Mouse (Mus musculus) limb, embryonic 15.5 days (tissue): ENCODE results near the gene Ube2f. TPM values are rescaled to one million over a fixed set of nuclear protein-coding genes. Genes with fewer than 3 reads are reported as not detected.
A peak's percentile ranks its signal among the peaks of the same experiment; 100 is the strongest.

ENCODE experiments used
- ATAC-seq: fragments of 200-750 bp; cut with Nextera tagmentation; 2 replicates; pipeline ENCODE4 v1.8.0; 2017; ENCODE audit warnings: low read depth, moderate TSS enrichment; ENCODE audit not compliant: insufficient number of reproducible peaks, low FRiP score, low TSS enrichment
- H3K27ac ChIP-seq: fragments of 300-500 bp; sonication (generic); 2 replicates; pipeline ENCODE4 v1.5.1; 2015; ENCODE audit warnings: moderate library complexity, mild to moderate bottlenecking, inconsistent platforms
- H3K27me3 ChIP-seq: fragments of 300-500 bp; sonication (generic); 2 replicates; pipeline ENCODE4 v1.6.1; 2015; ENCODE audit warnings: inconsistent platforms
- H3K36me3 ChIP-seq: fragments of 300-500 bp; sonication (generic); 2 replicates; pipeline ENCODE4 v1.6.1; 2015; ENCODE audit warnings: inconsistent platforms
- H3K4me1 ChIP-seq: fragments of 300-500 bp; sonication (generic); 2 replicates; pipeline ENCODE4 v1.6.1; 2015; ENCODE audit warnings: inconsistent platforms
- H3K4me2 ChIP-seq: fragments of 300-500 bp; sonication (generic); 2 replicates; pipeline ENCODE4 v1.6.1; 2015; ENCODE audit warnings: mild to moderate bottlenecking, inconsistent platforms
- H3K4me3 ChIP-seq: fragments of 300-500 bp; sonication (generic); 2 replicates; pipeline ENCODE4 v1.5.1; 2015; ENCODE audit warnings: mild to moderate bottlenecking, inconsistent platforms
- H3K9ac ChIP-seq: fragments of 300-500 bp; sonication (generic); 2 replicates; pipeline ENCODE4 v1.6.1; 2015; ENCODE audit warnings: inconsistent platforms
- H3K9me3 ChIP-seq: fragments of 300-500 bp; sonication (generic); 2 replicates; pipeline ENCODE4 v1.6.1; 2016; ENCODE audit warnings: inconsistent platforms
- WGBS: fragments of 180-500 bp; shearing (Covaris S2); methylation state at CpG from one replicate; pipeline ENCODE4 v1.1.7; 2015; 5-methylcytosine and 5-hydroxymethylcytosine counted together
- polyA plus RNA-seq: library from polyadenylated mRNA; unstranded; fragments of >200 nt; fragmentation: Nextera tagmentation; extraction: Ambion mirVana; gene quantifications from 2 replicates; pipeline ENCODE4 v1.2.1, GENCODE M21; 2015

Gene Ube2f
- polyA plus RNA-seq, 1 experiment from 2014 or later, result 64.4 TPM

DNA sequence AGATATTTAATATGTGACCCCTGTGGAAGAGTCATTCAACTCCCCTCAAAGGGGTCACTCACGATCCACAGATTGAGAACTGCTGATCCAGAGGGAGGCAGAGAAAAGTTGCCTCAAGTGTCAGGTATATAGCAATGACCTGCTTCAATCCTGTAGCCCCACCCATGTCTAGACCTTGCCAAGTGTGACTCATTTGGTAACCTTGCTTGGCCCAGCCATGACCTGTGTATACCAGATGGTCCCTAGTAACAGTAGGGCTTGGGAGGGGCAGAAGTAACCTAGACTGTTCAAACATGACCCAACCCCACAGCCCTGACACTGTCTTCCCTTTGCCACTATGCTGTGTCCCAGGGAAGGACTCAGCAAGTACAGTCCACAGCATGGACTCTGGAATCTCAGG, 9.4 kb upstream of the Ube2f start:
- Histone ChIP-seq H3K36me3 (no peaks in the 10 kb centered on the region), H3K27me3 (no peaks in the 10 kb centered on the region), H3K9me3 (no peaks in the 10 kb centered on the region), H3K9ac (no peak overlapping the region), H3K27ac (no peak overlapping the region), H3K4me2 (no peak overlapping the region), H3K4me1 (no peaks in the 10 kb centered on the region), H3K4me3 (no peak overlapping the region)
- 86% methylated on average over 1 of the region's 1 CpGs for WGBS
- no peak for ATAC-seq

DNA sequence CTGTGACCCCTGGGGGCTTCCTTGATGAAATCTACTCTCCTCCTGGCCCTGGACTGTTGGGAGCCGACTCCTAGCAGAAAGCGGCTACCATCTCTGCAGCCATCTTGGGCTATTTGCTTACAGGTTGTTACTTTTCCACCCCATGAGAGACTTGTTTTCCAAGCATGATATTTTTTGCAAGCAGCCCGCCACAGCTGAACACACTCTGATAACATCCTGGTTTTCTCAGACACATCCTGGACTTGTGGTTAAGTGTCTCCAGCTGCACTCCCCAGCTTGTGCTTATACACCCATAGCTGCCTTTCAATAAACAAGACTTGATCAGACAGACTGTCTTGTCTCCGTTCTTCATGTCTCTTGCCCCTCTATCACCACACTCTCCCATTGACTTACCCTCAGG, 8.9 kb upstream of the Ube2f start:
- no peak overlapping the region for H3K4me3 ChIP-seq
- H3K4me2 ChIP-seq, result no peak overlapping the region
- no peaks in the 10 kb centered on the region for H3K9me3 ChIP-seq
- H3K4me1 ChIP-seq, result no peaks in the 10 kb centered on the region
- no peak overlapping the region for H3K27ac ChIP-seq
- H3K9ac ChIP-seq, result no peak overlapping the region
- H3K36me3 ChIP-seq, result no peaks in the 10 kb centered on the region
- WGBS, result 78% methylated on average over 4 of the region's 4 CpGs
- ATAC-seq, result no peak
- no peaks in the 10 kb centered on the region for H3K27me3 ChIP-seq

DNA sequence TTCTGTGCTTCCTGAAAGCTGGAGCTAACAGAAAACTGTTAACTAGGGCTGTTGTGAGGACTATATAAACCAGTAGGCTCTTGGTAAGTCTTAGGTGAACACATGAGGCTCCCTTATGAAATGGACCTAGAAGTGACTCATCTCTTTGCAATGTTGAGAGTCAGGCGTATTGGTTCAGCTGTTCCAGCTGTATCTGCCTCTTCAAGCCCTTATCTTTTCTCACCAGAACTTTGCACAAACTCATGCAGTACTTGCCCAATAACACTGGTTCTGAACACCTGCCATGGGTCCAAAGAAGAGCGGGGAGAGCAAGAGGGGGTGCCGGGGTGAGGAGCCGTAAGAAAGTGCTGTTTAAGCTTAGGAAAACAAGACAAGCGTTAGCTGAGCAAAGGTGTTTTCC, 1.9 kb upstream of the Ube2f start:
- WGBS, result 79% methylated on average over 5 of the region's 5 CpGs
- Histone ChIP-seq H3K4me3 (no peak overlapping the region), H3K4me2 (no peak overlapping the region), H3K27ac (no peak overlapping the region), H3K4me1 (peaks cover 23% of the 10 kb centered on the region), H3K36me3 (no peaks in the 10 kb centered on the region), H3K9me3 (no peaks in the 10 kb centered on the region), H3K27me3 (no peaks in the 10 kb centered on the region), H3K9ac (no peak overlapping the region)
- ATAC-seq, result no peak

DNA sequence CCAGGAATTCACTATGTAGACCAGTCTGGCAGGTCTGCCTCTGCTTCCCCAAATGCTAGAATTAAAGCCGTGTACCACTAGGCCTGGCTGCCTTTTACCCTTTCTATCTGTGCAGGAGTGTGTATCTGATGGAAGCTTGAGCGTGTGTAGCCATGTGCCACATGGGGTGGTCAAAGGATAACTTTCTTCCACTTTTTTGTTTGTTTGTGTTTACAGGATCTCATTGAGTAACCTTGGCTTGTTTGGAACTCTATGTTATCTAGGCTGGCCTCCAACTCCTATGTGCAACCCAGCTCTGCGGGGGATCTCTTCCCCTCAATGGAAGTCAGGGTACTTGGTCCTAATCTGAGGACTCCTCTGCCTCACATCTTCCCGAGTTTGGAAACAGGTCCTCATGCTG, 1.1 kb upstream of the Ube2f start:
- H3K27ac ChIP-seq, result no peak overlapping the region
- H3K4me3 ChIP-seq, result no peak overlapping the region
- H3K9ac ChIP-seq, result no peak overlapping the region
- H3K36me3 ChIP-seq, result no peaks in the 10 kb centered on the region
- no peaks in the 10 kb centered on the region for H3K9me3 ChIP-seq
- H3K27me3 ChIP-seq, result no peaks in the 10 kb centered on the region
- 48% methylated on average over 4 of the region's 4 CpGs for WGBS
- H3K4me1 ChIP-seq, result peaks cover 23% of the 10 kb centered on the region
- H3K4me2 ChIP-seq, result no peak overlapping the region
- no peak for ATAC-seq

DNA sequence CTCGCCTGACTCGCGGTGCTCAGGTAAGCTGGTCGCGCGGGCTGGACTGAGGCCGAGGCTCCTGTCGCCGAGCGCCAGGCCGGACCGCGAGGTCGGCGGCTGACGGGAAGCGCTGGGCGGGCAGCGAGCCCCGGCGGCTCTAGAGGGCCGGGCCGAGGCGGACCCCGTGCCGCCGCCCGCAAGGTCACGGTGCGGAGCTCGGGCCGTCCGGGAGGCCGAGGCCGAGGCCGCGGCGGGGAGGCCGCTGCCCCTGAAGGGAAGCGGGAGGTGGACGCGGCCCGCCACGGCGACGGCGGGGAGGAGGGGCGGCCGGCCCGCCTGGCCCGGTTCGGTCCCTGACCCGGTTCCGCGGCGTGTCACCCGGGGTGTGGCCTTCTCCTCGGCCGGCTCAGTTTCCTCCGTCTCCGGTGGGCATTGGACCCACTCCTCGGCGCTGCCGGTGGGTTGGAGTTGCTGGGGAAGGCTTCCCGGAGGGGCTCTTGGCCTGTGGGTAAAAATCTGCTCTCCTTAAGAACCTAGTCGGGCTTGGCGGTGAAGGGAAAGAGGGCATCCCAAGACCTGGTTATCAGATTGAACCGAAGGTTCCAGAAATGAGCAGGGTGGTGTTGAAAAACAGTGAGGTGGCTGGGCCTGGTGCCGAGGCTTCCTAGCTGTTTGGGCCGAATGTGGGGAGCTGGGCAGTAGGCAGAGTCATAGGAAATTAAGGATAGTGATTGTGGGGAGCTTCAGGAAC, 477 bp downstream of the Ube2f start:
- Histone ChIP-seq H3K4me2 (peak overlapping the region; percentile 70), H3K9me3 (no peaks in the 10 kb centered on the region), H3K9ac (peak overlapping the region; percentile 93), H3K4me1 (peaks cover 23% of the 10 kb centered on the region), H3K4me3 (peak overlapping the region; percentile 96), H3K27ac (peak overlapping the region; percentile 91), H3K27me3 (no peaks in the 10 kb centered on the region), H3K36me3 (peaks cover 4% of the 10 kb centered on the region; the same call in 1 of the 2 replicates)
- ATAC-seq, result peak; percentile 21; the same call in 1 of the 2 replicates
- under 1% methylated on average over 68 of the region's 70 CpGs for WGBS

DNA sequence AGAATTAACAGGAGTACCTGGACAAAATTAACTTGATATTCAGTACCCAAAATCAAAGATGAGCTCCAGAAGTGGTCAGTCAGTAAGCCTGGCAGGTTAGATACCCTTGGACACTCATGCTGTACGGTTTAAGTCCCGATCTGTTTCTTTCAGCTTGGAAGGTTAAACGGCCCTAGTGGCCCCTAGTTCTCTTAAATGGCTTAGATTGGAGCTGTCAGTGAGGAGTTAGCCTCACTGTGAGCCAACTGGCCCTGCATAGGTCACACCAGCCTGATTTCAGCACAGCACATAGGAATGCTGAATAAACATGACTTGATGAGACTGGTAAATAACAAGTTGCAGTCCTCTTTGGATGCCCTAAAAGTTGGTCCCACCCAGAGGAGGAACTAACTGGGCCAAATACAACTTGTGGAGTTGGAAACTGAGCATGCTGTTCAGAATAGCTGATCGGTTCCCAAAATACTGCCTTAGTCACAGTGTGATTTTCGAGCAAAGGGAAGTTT, 1.1 kb downstream of the Ube2f start:
- Histone ChIP-seq H3K4me2 (peak overlapping the region; percentile 70), H3K9me3 (no peaks in the 10 kb centered on the region), H3K27ac (peak overlapping the region; percentile 91), H3K9ac (peak overlapping the region; percentile 93), H3K27me3 (no peaks in the 10 kb centered on the region), H3K4me1 (peaks cover 23% of the 10 kb centered on the region), H3K4me3 (peak overlapping the region; percentile 96), H3K36me3 (peaks cover 4% of the 10 kb centered on the region; the same call in 1 of the 2 replicates)
- no peak for ATAC-seq
- WGBS, result 45% methylated on average over 5 of the region's 5 CpGs

DNA sequence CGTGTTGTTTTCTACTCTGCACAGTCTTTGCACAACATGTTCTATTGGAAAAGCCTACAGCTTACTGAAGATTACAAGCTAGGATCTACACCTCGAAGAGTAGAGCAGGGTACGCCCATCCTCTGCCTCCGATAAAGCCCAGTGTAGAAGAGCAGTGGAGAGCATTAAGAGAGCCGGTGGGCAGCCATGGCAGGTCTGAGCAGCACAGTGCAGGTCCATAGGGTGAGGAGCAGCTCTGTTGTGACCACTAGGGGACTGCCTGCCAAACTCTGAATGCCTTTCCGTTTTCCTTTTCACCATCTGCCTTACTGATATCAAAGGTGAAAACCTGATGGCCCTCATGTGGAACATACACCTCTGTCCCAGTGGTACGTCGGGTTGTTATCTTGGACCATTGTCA, 1.8 kb downstream of the Ube2f start:
- Histone ChIP-seq H3K4me1 (peaks cover 23% of the 10 kb centered on the region), H3K27me3 (no peaks in the 10 kb centered on the region), H3K4me2 (peak overlapping the region; percentile 70), H3K4me3 (no peak overlapping the region), H3K36me3 (peaks cover 4% of the 10 kb centered on the region; the same call in 1 of the 2 replicates), H3K9ac (no peak overlapping the region), H3K27ac (no peak overlapping the region), H3K9me3 (no peaks in the 10 kb centered on the region)
- 62% methylated on average over 8 of the region's 8 CpGs for WGBS
- no peak for ATAC-seq

DNA sequence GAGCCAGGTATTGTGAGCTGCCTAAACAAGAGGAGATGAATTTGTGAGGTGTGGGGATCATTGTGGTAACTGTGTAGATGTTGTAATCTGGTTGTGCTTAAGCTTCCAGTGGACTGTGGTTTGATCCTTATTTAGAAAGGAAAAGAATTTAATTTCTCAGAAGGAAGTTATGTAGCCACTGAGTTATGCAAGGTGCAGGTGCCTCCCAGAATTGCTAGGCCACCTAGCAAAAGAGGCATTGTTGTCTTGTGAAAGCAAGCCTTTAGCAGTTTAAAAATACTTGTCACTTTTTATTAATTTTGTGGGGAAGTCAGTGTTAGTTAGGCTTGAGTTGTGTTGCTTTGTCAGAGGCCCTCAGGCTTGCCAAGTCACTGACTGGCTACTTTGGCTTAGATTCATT, 7.8 kb downstream of the Ube2f start:
- H3K4me2 ChIP-seq, result no peak overlapping the region
- H3K9ac ChIP-seq, result no peak overlapping the region
- H3K4me3 ChIP-seq, result no peak overlapping the region
- H3K9me3 ChIP-seq, result no peaks in the 10 kb centered on the region
- no peak for ATAC-seq
- H3K36me3 ChIP-seq, result peaks cover 4% of the 10 kb centered on the region; the same call in 1 of the 2 replicates
- 0 out of 2 replicates have a peak, but pooled peaks cover 3% of the 10 kb centered on the region for H3K4me1 ChIP-seq
- H3K27me3 ChIP-seq, result no peaks in the 10 kb centered on the region
- no peak overlapping the region for H3K27ac ChIP-seq

DNA sequence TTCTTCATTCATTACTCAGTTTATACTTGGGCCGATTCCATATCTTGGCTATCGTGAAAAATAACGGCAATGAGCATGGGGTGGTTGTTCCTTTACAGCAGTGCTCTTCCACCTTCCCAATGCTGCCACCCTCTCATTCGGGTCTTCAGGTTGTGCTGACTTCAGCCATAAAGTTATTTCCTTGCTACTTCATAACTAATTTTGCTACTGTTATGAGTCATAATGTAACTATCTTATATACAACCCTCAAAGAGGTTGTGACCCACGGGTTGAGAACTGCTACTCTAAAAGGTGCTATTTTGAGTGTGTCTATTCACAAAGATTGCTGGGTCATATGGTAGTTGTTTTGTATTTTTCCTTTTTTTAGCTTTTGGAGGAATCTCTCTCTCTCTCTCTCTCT, 9.7 kb downstream of the Ube2f start:
- Histone ChIP-seq H3K4me3 (no peak overlapping the region), H3K9me3 (no peaks in the 10 kb centered on the region), H3K4me1 (0 out of 2 replicates have a peak, but pooled peaks cover 3% of the 10 kb centered on the region), H3K4me2 (no peak overlapping the region), H3K36me3 (no peaks in the 10 kb centered on the region; the same call in 1 of the 2 replicates), H3K27me3 (no peaks in the 10 kb centered on the region), H3K27ac (no peak overlapping the region), H3K9ac (no peak overlapping the region)
- 87% methylated on average over 5 of the region's 5 CpGs for WGBS
- no peak for ATAC-seq

DNA sequence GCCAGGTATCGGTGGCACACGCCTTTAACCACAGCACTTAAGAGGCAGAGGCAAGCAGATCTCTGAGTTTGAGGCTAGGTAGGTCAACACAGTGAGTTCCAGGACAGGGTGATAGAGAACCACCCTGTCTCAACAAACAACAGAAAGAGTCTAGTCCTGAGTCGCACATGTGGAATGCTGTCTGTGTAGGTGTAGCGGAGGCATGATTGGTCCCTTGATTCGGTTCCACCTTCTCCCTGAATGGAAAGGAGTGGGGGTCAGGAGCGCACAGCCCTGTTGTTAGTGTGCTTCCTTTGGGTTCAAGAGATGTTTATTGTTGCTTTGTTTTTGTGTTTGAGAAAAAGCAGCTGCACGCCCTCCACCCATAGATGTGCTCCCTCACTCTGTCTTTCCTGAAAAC, 12.4 kb downstream of the Ube2f start:
- Histone ChIP-seq H3K9me3 (no peaks in the 10 kb centered on the region), H3K27me3 (no peaks in the 10 kb centered on the region), H3K4me1 (no peaks in the 10 kb centered on the region), H3K4me2 (no peak overlapping the region), H3K27ac (no peak overlapping the region), H3K36me3 (peaks cover 23% of the 10 kb centered on the region), H3K9ac (no peak overlapping the region), H3K4me3 (no peak overlapping the region)
- WGBS, result 91% methylated on average over 7 of the region's 7 CpGs
- ATAC-seq, result no peak

DNA sequence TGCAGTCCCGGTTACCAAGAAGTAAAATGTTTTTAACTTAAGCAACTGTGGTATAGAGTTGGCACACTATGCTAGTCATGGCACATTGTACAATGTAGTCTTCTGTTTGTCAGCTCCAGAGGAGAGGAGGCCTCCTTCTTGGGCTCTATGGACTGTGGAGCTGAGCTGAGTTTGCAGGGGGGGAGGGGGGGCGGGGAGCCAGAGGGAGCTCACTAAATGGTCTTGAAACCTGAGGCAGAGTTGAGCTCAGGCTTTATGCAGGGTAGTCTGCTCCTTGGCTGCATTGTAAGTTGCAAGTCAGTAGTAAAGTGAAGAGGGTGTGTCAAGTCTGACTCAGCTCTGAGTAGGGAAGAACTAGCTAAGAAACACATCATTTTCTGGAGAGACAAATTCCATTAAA, 22.2 kb downstream of the Ube2f start:
- no peaks in the 10 kb centered on the region for H3K9me3 ChIP-seq
- no peak overlapping the region for H3K9ac ChIP-seq
- H3K4me3 ChIP-seq, result no peak overlapping the region
- peaks cover 25% of the 10 kb centered on the region for H3K36me3 ChIP-seq
- peak; percentile 71 for ATAC-seq
- H3K4me2 ChIP-seq, result no peak overlapping the region
- H3K27ac ChIP-seq, result peak overlapping the region; percentile 47
- no peaks in the 10 kb centered on the region; the same call in 1 of the 2 replicates for H3K4me1 ChIP-seq
- WGBS, result 79% methylated on average over 2 of the region's 2 CpGs
- no peaks in the 10 kb centered on the region for H3K27me3 ChIP-seq

DNA sequence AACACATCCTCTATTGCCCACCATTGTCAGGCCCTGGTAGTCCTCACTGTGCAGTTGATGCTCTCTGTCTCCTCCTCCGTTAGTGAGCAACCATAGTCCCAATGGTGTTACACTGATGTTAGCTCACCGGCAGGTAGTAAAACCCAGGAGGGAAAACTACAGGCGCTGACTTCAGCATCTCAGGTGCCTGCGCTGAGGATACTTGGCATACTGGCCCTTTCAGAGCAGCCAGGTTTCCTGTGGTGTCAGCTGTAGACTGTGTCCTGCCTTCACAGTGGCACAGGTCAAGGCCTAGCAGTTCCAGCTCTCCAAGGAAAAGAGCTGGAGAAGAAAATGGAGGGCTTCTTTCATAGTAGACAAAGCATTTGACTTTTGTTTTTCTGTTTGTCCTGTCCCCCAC, 26.5 kb downstream of the Ube2f start:
- ATAC-seq, result no peak
- no peaks in the 10 kb centered on the region for H3K9me3 ChIP-seq
- peaks cover 51% of the 10 kb centered on the region for H3K36me3 ChIP-seq
- H3K4me2 ChIP-seq, result no peak overlapping the region
- H3K27me3 ChIP-seq, result no peaks in the 10 kb centered on the region
- no peaks in the 10 kb centered on the region; the same call in 1 of the 2 replicates for H3K4me1 ChIP-seq
- 93% methylated on average over 4 of the region's 4 CpGs for WGBS
- no peak overlapping the region for H3K9ac ChIP-seq
- no peak overlapping the region for H3K4me3 ChIP-seq
- no peak overlapping the region for H3K27ac ChIP-seq
